Mouse (Mus musculus): Measurements from ENCODE around the gene Dsp. TPM values are rescaled to one million over a fixed set of nuclear protein-coding genes. Genes with fewer than 3 reads are reported as not detected.
A peak's percentile ranks its signal among the peaks of the same experiment; 100 is the strongest.

Gene Dsp
- total RNA-seq, 1 experiment: 29.4 TPM

DNA sequence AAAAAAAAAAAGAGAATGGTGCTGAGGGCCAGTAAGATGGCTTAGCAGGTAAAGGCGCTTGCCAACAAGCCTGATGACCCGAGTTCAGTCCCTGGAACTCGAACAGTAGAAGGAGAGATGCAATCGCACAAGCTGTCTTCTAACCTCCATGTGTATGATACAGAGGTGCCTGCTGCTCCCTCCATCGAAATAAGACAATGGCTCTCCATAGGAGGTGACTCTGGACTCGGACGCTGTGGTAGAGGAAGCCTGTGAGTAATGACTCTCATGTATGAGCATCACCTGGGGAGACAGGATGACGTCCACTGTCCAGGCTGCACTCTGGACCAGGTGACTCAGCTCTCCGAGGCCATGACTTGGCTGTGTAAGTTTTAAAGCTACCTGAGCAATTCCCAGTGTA lies 21.0 kb upstream of the Dsp start:
- no peak for DNase-seq (ENCODE audit: low read depth, low spot score)
- Histone ChIP-seq H3K9ac (ENCODE audit: insufficient read depth, low read depth, low read length, poor library complexity, severe bottlenecking) (no peak overlapping the region), H3K36me3 (ENCODE audit: control insufficient read depth, insufficient read depth, low read length, poor library complexity, severe bottlenecking) (no peaks in the 10 kb centered on the region), H3K4me3 (ENCODE audit: insufficient read depth in 1 of 2, low read depth in 1 of 2, low read length in 2 of 2, poor library complexity in 1 of 2, severe bottlenecking in 1 of 2) (no peak overlapping the region), H3K9me3 (ENCODE audit: control insufficient read depth, insufficient read depth, low read depth, low read length) (no peaks in the 10 kb centered on the region), H3K27ac (ENCODE audit: insufficient read depth, low read depth, low read length, poor library complexity, severe bottlenecking) (no peak overlapping the region), H3K4me1 (ENCODE audit: control insufficient read depth in 2 of 2, insufficient read depth in 2 of 2, low read length in 2 of 2, poor library complexity in 1 of 2) (peaks cover 0 to 9% of the 10 kb centered on the region in 2 experiments; a peak in 1 of 4 replicates)
- TF ChIP-seq ZNF384 (IDR thresholded peaks at IDR 0.05; ENCODE audit: low read depth, low read length): no peak
- no peak for TF ChIP-seq CHD2 (IDR thresholded peaks at IDR 0.05; ENCODE audit: low read depth, low read length)
- TF ChIP-seq HCFC1 (IDR thresholded peaks at IDR 0.05; ENCODE audit: borderline replicate concordance, insufficient read depth, low read length): no peak
- no peak for TF ChIP-seq ZC3H11A (IDR thresholded peaks at IDR 0.05; ENCODE audit: borderline replicate concordance, low read depth, low read length)
- TF ChIP-seq MAFK (IDR thresholded peaks at IDR 0.05; ENCODE audit: insufficient read depth, low read depth, low read length): no peak
- in situ Hi-C loops (cut with MboI; ENCODE audit: low sequenced_read_pairs in 2 of 2, unreplicated experiment in 2 of 2): no loop called here

DNA sequence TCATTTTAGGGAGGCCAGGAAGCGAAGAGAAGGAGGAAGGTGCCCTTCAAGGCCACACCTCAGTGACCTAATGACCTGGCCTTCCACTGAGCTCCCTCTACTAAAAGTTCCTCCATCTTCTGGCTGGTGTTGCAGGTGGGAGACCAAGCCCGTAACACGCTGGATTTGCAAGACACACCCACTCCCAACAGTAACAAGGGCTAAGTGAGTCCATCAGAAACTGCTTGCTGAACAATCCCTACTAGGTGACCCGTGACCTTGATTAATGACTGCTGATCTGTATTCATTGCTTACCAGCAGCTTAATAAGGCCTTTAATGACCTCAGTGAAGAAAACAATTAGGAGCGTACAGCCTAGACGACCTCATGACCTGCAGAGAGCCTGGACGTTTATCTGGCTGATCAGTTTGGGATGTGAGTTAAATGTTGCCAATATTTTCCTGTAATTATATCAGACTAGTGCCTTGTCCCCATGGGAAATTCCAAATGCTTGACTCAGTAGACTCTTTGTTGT lies 18.0 kb upstream of the Dsp start:
- Histone ChIP-seq H3K4me1 (ENCODE audit: control insufficient read depth in 2 of 2, insufficient read depth in 2 of 2, low read length in 2 of 2, poor library complexity in 1 of 2) (peaks cover 0 to 9% of the 10 kb centered on the region in 2 experiments; a peak in 1 of 4 replicates), H3K9me3 (ENCODE audit: control insufficient read depth, insufficient read depth, low read depth, low read length) (no peaks in the 10 kb centered on the region), H3K9ac (ENCODE audit: insufficient read depth, low read depth, low read length, poor library complexity, severe bottlenecking) (no peak overlapping the region), H3K4me3 (ENCODE audit: insufficient read depth in 1 of 2, low read depth in 1 of 2, low read length in 2 of 2, poor library complexity in 1 of 2, severe bottlenecking in 1 of 2) (no peak overlapping the region), H3K27ac (ENCODE audit: insufficient read depth, low read depth, low read length, poor library complexity, severe bottlenecking) (no peak overlapping the region), H3K36me3 (ENCODE audit: control insufficient read depth, insufficient read depth, low read length, poor library complexity, severe bottlenecking) (no peaks in the 10 kb centered on the region)
- TF ChIP-seq MAFK (IDR thresholded peaks at IDR 0.05; ENCODE audit: insufficient read depth, low read depth, low read length) (no peak), CHD2 (IDR thresholded peaks at IDR 0.05; ENCODE audit: low read depth, low read length) (0 out of 2 replicates have a peak, but pooled peaks have one; percentile 19)
- DNase-seq (ENCODE audit: low read depth, low spot score): no peak
- in situ Hi-C loops (cut with MboI; ENCODE audit: low sequenced_read_pairs in 2 of 2, unreplicated experiment in 2 of 2): no loop called here

DNA sequence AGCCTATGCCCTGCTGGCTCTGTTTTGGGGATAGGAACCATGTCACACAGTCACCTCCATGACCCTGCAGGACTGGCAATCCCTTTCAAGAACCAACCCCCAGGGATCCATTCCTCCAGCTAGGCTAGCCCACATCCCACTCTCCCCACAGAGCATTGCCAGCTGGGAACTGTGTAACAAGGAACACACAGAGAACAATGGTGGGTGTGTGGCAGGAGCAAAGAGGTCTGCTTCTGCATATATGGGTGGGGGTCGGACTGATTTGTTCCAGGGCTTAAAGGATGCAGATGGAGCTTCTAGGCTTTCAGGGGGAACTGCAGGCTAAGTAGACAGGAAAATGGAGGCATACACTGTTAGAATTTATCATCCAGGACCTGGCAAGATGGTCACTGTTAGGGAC lies 10.6 kb upstream of the Dsp start:
- in situ Hi-C loops (cut with MboI; ENCODE audit: low sequenced_read_pairs in 2 of 2, unreplicated experiment in 2 of 2): no loop called here
- Histone ChIP-seq H3K9me3 (ENCODE audit: control insufficient read depth, insufficient read depth, low read depth, low read length) (no peaks in the 10 kb centered on the region), H3K9ac (ENCODE audit: insufficient read depth, low read depth, low read length, poor library complexity, severe bottlenecking) (no peak overlapping the region), H3K36me3 (ENCODE audit: control insufficient read depth, insufficient read depth, low read length, poor library complexity, severe bottlenecking) (no peaks in the 10 kb centered on the region), H3K4me1 (ENCODE audit: control insufficient read depth in 2 of 2, insufficient read depth in 2 of 2, low read length in 2 of 2, poor library complexity in 1 of 2) (peaks cover 0 to 6% of the 10 kb centered on the region in 2 experiments; a peak in 1 of 4 replicates), H3K4me3 (ENCODE audit: insufficient read depth in 1 of 2, low read depth in 1 of 2, low read length in 2 of 2, poor library complexity in 1 of 2, severe bottlenecking in 1 of 2) (no peak overlapping the region), H3K27ac (ENCODE audit: insufficient read depth, low read depth, low read length, poor library complexity, severe bottlenecking) (no peak overlapping the region)
- no peak for DNase-seq (ENCODE audit: low read depth, low spot score)
- TF ChIP-seq CHD2 (IDR thresholded peaks at IDR 0.05; ENCODE audit: low read depth, low read length) (no peak), HCFC1 (IDR thresholded peaks at IDR 0.05; ENCODE audit: borderline replicate concordance, insufficient read depth, low read length) (no peak), MAFK (IDR thresholded peaks at IDR 0.05; ENCODE audit: insufficient read depth, low read depth, low read length) (no peak), ZC3H11A (IDR thresholded peaks at IDR 0.05; ENCODE audit: borderline replicate concordance, low read depth, low read length) (no peak), ZNF384 (IDR thresholded peaks at IDR 0.05; ENCODE audit: low read depth, low read length) (no peak)

DNA sequence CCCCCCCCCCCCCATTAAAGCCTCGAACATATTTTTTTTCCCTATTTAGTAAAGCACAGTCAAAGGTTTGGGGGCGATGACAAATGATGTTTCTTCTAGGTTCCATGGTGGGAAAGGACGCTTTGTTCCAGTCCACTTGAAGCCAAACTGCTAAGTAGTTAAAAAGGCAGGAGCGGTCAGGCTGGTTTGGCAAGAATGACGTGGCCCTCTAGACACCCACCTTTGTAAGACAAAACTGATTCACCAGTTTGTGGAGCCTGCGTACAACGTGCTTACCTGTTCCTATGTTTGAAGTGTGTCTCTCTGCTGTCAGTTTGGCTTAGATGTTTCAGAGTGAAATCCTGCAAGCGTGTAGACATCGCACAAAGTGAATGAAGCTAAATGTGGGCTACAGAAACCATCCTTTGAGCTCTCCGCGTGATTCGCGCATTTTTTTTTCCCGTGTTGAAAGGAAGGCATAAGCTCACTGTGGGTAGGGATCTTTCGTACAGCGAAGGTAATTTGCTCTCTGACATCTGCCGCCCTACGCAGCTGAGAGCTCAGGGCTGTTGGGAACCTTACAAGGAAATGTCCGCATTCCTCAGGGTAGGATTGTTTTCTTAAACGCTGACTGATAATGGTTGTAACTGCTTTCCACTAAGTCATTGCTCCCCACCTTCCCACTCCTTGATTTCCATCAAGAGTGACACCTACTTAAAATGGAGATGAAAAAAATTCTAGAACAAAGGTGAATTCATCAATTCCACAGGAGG lies 6.0 kb upstream of the Dsp start:
- Histone ChIP-seq H3K27ac (ENCODE audit: insufficient read depth, low read depth, low read length, poor library complexity, severe bottlenecking) (no peak overlapping the region), H3K9me3 (ENCODE audit: control insufficient read depth, insufficient read depth, low read depth, low read length) (no peaks in the 10 kb centered on the region), H3K4me3 (ENCODE audit: insufficient read depth in 1 of 2, low read depth in 1 of 2, low read length in 2 of 2, poor library complexity in 1 of 2, severe bottlenecking in 1 of 2) (peak overlapping the region; percentile 17 to 22; a peak in 3 of 4 replicates), H3K9ac (ENCODE audit: insufficient read depth, low read depth, low read length, poor library complexity, severe bottlenecking) (peak overlapping the region; percentile 22; the same call in 1 of the 2 replicates), H3K36me3 (ENCODE audit: control insufficient read depth, insufficient read depth, low read length, poor library complexity, severe bottlenecking) (no peaks in the 10 kb centered on the region), H3K4me1 (ENCODE audit: control insufficient read depth in 2 of 2, insufficient read depth in 2 of 2, low read length in 2 of 2, poor library complexity in 1 of 2) (peaks cover 0 to 6% of the 10 kb centered on the region in 2 experiments; a peak in 1 of 4 replicates)
- in situ Hi-C loops (cut with MboI; ENCODE audit: low sequenced_read_pairs in 2 of 2, unreplicated experiment in 2 of 2): no loop called here
- DNase-seq (ENCODE audit: low read depth, low spot score): no peak
- no peak for TF ChIP-seq ZC3H11A (IDR thresholded peaks at IDR 0.05; ENCODE audit: borderline replicate concordance, low read depth, low read length)
- TF ChIP-seq MAFK (IDR thresholded peaks at IDR 0.05; ENCODE audit: insufficient read depth, low read depth, low read length): no peak
- no peak for TF ChIP-seq ZNF384 (IDR thresholded peaks at IDR 0.05; ENCODE audit: low read depth, low read length)
- no peak for TF ChIP-seq CHD2 (IDR thresholded peaks at IDR 0.05; ENCODE audit: low read depth, low read length)
- TF ChIP-seq HCFC1 (IDR thresholded peaks at IDR 0.05; ENCODE audit: borderline replicate concordance, insufficient read depth, low read length): no peak
